Mouse (Mus musculus) brain, embryonic 14.5 days (tissue): ENCODE results near the gene Irak3. TPM values are rescaled to one million over a fixed set of nuclear protein-coding genes. Genes with fewer than 3 reads are reported as not detected.
A peak's percentile ranks its signal among the peaks of the same experiment; 100 is the strongest.

Source experiments
- DNase-seq: peaks from one replicate; pipeline ENCODE4 v3.0.0-alpha.2; 2011; ENCODE audit warnings: low read depth
- CTCF ChIP-seq: fragments of 200-500 bp; IDR thresholded peaks from 2 replicates; pipeline ENCODE4 v1.5.1; 2012; ENCODE audit warnings: inconsistent platforms, mild to moderate bottlenecking, moderate library complexity, borderline replicate concordance; ENCODE audit not compliant: insufficient read depth, insufficient read length; ENCODE audit errors: extremely low read depth
- POLR2A ChIP-seq: fragments of 200-500 bp; IDR thresholded peaks from 2 replicates; pipeline ENCODE4 v1.6.1; 2012; ENCODE audit warnings: mild to moderate bottlenecking, inconsistent platforms, borderline replicate concordance; ENCODE audit not compliant: poor library complexity, insufficient read depth, insufficient read length, severe bottlenecking; ENCODE audit errors: extremely low read depth
- polyA plus RNA-seq: library from polyadenylated mRNA; depleted of rRNA; stranded (reverse); fragments of >200 nt; gene quantifications from 2 replicates; pipeline ENCODE4 v1.2.3, GENCODE M21; 2012

The Irak3 gene
- polyA plus RNA-seq, 1 experiment = 0.40 TPM

DNA sequence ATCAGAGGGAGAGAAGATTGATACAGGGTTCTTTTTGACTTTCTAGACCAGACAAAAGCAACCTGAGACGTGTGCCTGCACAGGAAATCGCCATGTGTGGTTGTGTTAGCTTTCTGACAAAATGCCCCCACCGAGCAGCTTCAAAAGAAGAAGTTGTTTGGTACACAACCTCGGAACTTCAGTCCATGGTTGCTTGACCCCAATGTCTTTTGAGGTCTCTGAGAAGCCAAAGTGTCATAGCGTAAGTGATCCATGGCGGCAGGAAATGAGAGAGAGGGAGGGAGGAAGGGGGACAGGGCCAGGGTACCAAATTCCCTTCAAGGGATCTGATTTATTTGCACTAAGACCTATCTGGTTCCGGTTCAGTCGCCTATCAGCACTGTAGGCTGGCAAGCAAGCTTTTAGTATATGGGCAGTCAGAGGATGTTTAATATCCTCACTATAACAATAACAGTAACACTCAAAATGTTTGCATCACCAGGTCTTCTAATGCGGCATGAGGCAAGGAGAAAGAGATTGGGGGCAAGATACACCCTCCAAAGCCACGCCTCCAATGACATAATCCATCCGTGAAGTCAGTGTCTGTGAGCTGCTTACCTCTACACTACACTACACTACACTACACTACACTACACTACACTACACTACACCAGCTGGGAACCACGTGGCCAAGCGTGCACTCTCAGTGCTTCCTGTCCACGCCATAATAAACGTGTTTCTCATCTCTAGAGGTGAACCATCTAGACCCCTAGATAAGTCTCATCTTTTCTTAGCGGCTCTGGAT, 729 bp upstream of the Irak3 start:
- TF ChIP-seq CTCF (no peak), POLR2A (no peak)
- DNase-seq = no peak

GRCm38 (mm10) chr10:120201131-120201921, 604 bp downstream of the Irak3 start, which contains the start of gene Tmbim4:
Gene Tmbim4 (plus strand): TSS chr10:120201590.
- DNase-seq = peak; percentile 31
- no peak for TF ChIP-seq POLR2A

GRCm38 (mm10) chr10:120197061-120197835, 4.7 kb downstream of the Irak3 start:
- TF ChIP-seq POLR2A (no peak), CTCF (no peak)
- DNase-seq = no peak

GRCm38 (mm10) chr10:120193255-120193654, 8.7 kb downstream of the Irak3 start:
- no peak for DNase-seq
- TF ChIP-seq CTCF (no peak), POLR2A (no peak)

DNA sequence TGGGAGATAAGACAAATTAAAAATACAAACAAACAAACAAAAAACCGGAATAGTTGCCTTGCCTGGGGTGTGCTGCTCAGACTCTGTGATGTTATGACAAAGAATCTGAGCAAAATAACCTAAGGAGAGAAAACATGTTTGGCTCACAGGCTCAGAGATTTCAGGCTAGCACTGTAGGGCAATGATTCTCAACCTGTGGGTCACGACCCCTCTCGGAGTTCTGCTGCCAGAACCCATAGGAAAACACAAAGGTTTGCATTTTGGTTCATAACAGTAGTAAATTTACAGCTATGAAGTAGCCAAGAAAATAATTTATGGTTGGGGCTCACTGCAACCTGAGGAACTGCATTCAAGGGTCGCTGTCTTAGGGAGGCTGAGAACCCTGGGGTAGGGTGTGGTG, 9.7 kb downstream of the Irak3 start:
- TF ChIP-seq POLR2A (no peak), CTCF (no peak)
- no peak for DNase-seq

- DNase-seq = no peak
- TF ChIP-seq POLR2A (no peak), CTCF (no peak)
Measured at GRCm38 (mm10) chr10:120191165-120191564, 10.8 kb downstream of the Irak3 start.

DNA sequence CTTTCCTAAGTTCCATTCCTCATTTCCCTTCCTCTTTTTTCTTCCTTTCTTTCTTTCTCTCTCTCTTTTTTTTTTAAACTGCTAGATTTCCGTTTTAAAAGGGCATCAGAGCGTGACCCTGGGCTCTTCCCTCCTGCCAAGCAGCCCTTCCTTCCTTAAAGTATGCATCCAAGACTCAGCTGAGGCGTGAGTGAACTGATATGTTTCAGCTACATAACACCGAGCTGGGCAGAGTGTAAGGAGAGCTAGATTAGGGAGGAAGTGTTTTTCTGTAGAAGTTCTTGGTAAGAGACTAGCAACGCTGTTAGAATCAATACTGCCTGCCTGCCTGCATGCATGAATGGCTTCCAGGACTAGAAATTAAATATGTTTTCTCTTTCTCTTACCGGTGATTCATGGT, 12.1 kb downstream of the Irak3 start:
- DNase-seq = peak; percentile 7
- no peak for TF ChIP-seq CTCF
- no peak for TF ChIP-seq POLR2A

- no peak for DNase-seq
- no peak for TF ChIP-seq POLR2A
- TF ChIP-seq CTCF = no peak
Measured at GRCm38 (mm10) chr10:120189276-120189675, 12.7 kb downstream of the Irak3 start.

DNA sequence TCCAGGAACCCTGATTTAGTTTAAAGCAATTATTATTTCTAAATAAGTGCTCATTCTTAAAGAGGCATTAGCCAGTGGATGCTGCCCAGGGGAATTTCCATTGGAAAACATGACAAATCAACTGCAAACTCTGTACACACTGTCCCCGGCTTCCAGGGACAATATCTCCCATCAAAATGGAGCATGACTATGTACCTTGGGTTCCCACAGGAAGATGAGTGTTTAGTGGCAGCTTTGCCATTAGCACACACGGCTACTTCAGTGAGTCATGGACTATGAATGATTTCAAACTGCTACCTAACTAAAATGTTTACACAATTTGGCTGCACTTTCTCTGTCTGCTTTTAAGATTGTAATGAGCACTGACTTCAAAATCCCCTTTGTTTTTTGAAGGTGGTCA, 13.4 kb downstream of the Irak3 start:
- DNase-seq = no peak
- no peak for TF ChIP-seq CTCF
- TF ChIP-seq POLR2A = no peak

DNA sequence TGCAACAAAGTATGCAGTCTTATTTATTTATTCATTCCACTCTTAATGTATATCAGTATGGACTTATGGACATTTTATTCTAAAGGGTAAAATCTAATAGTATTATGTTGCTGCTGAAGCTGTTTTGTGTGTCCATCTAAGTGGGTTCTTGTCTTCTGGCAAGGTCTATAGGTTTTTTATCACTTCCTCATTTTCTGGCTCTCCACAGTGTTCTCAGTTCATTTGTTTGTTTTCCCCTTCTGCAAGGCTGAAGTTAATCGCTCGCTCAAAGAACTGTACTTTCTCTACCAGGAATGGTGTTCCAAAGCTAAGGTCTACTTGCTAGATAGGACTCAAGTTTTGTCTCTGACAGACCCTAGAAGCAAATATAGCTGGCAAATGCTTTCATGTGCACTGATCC, 18.6 kb downstream of the Irak3 start:
- no peak for DNase-seq
- TF ChIP-seq POLR2A (no peak), CTCF (no peak)

- TF ChIP-seq CTCF = no peak; the same call in 1 of the 2 replicates
- TF ChIP-seq POLR2A = no peak
- DNase-seq = no peak
Measured at GRCm38 (mm10) chr10:120182887-120183286, 19.0 kb downstream of the Irak3 start.
